Mouse (Mus musculus) forelimb bud, embryonic 11.5 days (tissue): Measurements from ENCODE around the gene Mrps27.
"Not testable (repeated sequence)": the region's sequence is repeated elsewhere in the genome, so short reads cannot be mapped to it uniquely, and the experiment has no call there.

Experiments used
- DNase-seq: peaks from one replicate; pipeline ENCODE4 v3.0.0-alpha.2; 2012; ENCODE audit warnings: low read depth, low spot score

Mrps27 gene

DNA sequence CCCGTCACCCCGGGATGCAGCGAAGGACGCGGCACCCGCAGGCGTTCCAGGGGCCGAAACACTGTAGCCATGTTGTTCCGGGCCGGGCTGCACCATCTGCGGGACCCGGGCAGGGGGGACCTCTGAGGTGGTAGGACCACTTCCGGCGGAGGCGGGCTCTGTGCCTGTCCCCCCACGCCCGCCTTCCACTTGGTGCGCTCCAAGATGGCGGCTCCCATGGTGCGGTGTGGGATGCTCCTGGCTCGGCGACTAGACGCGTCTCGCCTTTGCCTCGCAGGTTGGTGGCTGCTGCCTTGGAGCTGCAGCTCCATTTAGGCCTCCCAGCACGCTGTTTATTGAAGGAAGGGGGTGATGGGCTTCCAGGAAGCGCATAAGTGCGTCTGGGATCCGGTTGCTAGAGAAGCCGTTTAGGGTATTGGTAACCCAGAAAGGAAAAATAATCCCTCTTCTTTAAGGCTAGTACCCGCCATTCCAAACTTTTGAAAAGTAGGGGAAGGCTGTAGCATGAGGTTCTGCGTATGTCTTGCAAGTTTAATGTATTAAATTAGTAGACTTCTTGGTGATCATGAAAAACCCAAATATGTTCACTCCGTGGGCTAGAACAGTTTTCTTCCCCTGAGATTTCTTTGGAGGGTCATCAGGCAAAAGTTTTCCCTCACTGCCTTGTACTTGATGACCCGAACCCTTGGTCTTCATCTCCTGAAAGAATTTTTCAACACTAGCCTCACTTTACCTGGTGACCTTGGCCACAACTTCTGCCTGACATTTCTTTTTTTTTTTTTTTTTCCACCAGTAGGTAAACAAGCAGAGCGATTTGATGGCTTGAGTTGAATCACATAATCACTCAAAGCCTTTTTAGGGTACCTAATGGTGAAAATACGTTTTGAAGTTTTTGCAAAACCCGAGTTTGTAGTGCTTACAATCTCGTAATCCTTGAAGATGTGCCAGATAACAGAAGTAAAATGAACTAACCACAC, at the start of gene Mrps27, which contains the start of gene Ptcd2:
TSS of gene Mrps27 (plus strand) at position 188 of the 977 bp plus-strand sequence.
TSS of gene Ptcd2 (minus strand) at position 107 of the 977 bp plus-strand sequence.
- DNase-seq: peak; percentile 93

DNA sequence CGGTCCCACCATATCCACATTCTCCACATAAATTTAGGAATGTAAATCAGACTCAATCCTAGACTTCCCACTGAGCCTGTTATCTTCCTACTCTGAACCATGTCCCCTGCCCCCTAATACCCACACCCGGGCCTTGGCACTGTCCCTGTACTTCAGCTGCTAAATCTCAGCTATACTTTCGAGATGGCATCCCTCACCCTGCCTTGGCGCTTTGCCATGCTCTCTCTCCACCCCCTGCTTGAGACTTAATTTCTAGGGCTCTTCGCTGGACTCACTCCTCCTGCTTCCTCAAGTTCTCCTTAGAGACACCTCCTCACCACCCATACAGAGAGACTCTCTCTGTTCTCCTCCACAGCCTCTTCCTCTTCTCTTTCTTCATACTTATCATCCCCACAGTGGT, 44.7 kb upstream of the Mrps27 start:
- no peak for DNase-seq

DNA sequence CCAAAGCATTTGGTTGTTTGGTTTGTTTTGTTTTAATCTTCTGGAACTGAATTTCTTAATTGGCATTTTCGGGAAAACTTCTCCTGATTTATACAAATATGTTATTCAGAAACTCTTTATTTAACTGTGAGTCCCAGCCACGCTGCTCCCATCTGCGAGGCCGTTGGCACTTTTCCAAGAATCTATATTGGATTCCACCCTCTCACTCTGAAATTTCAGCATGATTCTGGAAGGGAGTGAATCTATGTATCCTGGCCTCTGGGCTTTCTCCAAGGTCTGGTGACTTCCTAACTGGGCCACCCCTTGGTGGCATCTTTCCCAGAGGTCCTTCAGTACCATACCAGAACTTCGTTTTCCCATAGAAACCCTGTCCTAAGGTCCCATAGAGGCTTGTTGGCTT, 40.7 kb upstream of the Mrps27 start:
- no peak for DNase-seq

DNA sequence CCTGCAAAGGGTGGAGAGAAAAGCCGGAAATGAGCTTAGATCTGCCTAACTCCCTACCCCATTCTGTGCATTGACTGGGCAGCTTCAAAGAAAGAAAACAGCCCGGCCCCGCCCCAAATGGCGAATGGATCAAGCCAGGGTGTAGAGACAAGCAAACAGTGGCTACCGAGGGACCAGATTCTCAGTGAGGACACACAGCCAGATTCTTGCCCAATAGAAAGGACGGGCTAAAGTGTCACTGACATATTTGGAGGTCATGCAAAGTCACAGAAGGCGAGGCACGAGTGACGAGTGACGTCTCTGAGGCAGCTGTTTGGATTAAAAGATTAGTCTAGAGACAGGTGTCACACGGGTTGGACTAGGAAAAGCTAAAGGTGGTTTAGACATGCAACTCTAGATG, 40.2 kb upstream of the Mrps27 start:
- DNase-seq: no peak

DNA sequence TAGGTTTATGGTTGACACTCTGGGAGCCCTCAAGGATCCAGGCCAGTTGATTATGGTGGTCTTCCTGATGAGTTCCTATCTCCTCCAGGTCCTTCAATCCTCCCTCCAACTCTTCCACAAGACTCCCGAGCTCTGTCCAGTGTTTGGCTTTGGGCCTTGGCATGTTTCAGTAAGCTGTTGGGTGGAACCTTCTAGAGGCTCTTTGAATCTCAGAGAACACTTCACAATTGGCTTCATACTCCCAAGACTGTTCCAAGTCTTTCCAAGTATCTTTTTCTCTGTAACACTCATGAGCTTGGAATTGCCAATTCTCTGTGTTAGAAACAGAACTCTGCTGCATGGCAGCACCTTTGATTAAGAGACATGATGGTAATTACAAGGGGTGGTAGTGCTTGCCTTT, 39.4 kb upstream of the Mrps27 start:
- DNase-seq: no peak

DNA sequence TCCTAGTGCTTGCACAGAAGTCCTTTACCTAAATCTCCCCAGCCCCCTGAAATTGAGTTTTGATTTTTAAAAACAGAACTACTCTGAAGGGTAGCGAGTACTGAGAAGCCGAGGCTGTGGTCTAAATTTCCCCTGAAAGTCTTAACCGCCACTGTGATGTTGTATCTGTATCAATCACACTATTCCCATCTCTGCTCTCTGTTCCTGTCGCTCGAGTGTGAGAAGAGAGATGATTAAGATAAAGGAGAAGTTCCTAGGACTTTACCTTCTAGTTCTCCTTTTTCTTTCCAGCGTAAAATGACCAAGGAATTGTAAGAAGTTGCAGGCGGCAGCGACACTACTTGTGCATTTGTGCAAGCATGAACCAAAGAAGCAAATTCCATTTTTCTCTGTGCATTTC, 38.4 kb upstream of the Mrps27 start:
- no peak for DNase-seq

DNA sequence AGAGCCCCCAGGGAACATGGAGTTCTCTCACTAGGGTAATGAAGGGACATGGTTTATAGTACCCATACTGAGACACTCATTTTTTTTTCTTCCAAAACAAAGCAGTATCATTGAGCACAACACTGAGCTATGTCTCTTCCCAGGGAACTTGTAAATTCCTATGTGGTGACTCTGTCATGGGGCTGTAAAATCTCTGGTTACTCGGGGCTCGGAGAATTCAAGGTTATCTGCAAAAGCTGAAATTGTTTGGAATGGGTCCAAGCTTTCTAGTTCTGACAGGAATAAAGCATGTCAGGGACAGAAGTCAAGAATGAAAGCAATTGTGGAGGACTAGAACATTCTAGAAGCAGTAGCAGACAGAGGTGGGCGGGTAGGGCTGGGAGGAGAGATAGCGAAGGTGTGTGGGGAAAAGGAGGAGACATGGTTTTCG, 36.6 kb upstream of the Mrps27 start:
- DNase-seq: no peak

DNA sequence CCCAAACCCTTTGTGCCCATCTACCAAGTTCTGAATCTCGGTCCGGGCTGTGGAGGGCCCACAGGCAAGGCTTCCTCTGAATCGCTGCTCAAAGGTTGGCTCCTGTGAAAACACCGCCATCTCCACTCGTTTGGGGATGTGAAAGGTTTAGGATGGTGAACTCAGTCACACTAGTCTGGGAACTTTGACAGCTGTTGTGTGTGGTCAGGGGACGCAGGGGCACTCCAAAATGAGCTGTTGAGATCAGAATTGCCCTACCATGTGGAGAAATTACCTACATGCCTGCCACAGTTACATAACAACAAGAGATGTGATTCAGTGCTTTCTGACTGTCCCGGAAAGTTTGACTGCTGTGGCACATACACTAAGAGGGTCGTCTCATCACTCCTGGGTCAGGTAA, 36.2 kb upstream of the Mrps27 start:
- no peak for DNase-seq

DNA sequence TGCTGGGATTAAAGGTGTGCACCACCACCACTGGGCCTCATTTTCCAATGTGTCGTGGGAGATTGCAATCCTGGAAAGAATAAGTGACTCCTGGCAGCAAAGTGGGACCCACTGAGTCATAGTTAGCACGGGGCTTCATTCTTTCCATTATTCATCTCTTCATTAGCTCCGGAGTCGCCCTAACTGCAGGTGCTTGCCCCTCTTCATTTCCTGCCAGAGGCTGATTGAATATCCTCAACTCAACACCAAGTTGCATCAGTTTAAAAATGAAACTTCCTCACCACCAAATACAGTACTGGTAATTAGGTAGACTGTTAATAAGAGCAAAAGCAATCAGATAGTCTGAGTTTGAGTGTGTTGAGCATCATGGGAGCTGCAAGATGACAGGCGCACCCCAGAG, 30.5 kb upstream of the Mrps27 start:
- DNase-seq: no peak

DNA sequence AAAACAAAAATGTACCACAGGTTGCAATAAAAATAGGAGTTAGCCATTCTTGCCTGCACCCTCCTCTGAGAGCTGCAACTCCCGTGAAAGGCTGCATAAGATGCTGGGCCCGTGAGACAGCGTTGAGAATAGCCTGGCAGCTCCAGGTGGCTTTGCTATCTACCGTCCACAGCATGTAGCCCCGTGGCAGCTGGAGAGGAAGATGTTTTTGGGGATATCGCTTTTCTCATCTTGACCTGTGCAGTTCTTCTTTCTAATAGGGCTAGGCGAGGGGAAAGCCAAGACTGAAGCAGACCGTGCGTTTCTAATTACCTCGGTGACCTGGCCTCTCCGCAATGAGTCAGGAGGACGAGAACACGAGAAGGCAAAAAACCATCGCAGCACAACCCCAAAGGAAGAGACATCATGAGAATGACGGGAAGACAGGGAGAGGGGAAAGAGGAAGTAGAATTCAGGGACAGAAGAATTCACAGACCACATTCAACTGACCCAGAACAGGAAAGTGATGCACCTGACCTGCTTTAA, 29.9 kb upstream of the Mrps27 start:
- no peak for DNase-seq

DNA sequence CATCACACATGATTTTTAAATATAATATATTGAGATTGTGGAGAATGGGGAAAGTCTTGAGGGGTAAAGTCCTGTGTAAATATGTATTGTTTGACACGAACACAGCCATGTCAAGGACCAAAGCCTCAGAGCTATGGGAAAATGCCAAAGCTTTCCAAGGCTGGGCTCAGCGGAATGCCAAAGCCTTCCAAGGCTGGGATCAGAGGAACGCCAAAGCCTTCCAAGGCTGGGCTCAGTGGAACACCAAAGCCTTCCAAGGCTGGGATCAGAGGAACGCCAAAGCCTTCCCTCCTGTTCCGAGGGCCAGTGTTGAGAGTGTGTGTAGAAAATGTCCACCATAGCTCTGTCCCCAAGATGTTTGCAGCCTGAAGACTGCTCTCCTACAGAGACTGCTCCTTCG, 28.2 kb upstream of the Mrps27 start:
- no peak for DNase-seq

DNA sequence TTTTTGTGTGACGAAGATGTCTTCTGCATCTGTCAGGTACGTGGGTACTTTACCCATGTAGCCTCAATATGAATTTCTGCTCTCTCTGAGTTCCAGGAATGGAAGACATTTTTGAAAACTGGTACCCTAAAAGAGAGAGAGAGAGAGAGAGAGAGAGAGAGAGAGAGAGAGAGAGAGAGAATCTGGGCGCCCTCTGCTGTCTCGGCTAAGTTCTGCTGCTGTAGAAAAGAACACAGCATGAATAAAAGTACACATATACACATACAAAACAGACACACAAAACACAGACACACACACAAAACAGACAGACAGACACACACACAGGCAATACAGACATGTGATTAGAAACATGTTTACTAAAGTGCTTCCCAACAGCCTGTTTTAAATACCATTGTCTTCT, 27.5 kb upstream of the Mrps27 start:
- peak; percentile 13 for DNase-seq

DNA sequence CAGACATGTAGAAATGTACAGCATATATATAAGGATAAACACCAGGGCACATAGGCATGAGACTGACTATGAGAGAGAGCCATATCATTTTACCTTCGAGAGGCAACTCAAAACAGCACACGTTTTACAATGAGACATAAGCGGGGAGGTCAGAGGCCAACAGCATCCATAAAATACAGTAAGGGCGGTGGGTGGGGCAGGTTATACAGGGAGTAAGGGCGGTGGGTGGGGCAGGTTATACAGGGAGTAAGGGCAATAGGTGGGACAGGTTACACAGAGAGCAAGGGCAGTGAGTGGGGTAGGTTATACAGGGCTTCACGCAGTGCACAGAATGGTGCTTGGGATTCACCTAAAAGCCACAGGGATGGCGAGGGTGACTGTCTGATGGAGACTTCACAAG, 24.1 kb upstream of the Mrps27 start:
- no peak for DNase-seq

DNA sequence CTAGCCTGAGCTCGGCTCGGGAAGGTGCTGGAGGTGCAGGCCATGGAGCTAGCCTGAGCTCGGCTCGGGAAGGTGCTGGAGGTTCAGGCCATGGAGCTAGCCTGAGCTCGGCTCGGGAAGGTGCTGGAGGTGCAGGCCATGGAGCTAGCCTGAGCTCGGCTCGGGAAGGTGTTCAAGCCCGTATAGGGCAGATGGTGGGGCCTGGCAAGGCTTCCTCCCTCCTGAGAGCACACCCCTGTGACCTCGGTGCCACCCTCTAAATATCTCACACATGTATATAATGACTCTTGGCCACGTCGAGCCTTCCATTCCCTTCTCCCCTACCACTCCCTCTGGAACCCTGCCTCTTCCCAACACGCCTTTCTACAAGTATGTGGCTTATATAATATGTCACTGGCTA, 21.7 kb upstream of the Mrps27 start:
- DNase-seq: not testable (repeated sequence)

DNA sequence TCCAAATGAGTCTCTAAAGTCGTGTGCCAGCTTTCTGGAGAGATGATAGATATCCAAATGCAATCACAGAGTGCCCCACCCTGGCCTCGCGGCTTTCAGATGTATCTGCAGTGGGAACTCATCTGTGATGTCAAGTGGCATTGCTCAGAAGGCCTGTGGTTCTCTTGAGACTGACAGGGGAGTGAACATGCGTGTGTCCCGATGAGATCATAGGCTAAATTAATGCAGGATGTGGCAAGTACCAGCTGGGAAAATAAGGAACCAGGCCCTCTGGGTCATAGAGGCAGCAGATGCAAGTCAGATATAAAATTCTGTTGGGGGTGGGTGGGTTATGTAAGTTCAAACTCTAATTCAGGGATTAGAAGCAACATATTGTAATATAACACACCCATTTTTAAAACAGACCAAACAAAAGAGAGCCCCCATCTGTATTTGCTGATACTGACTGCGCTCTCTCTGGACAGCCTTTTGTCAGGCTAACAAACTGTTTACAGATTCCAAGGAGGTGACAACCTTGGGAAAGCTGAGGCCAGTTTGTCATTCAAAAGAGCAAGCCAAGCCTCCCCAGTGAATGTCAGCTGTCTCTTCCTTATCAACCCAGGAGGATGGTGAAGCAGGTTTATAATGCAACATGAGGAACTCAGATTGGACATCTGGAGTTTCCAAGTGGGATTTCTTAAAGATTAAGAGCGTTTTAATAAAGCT, 20.8 kb upstream of the Mrps27 start:
- no peak for DNase-seq

DNA sequence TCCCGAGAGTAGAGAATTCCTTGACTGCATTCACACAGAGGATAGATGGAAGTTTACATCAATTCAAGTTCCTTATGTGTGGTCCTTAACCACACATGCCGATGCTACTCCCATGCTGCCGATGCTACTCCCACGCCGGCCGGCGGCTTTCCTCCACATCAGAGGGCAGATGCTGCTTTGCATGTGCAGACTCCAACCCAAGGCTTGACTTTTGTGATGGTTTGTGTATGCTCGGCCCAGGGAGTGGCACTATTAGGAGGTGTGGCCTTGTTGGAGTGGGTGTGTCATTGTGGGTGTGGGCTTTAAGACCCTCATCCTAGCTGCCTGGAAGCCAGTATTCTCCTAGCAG, 20.3 kb upstream of the Mrps27 start:
- not testable (repeated sequence) for DNase-seq

DNA sequence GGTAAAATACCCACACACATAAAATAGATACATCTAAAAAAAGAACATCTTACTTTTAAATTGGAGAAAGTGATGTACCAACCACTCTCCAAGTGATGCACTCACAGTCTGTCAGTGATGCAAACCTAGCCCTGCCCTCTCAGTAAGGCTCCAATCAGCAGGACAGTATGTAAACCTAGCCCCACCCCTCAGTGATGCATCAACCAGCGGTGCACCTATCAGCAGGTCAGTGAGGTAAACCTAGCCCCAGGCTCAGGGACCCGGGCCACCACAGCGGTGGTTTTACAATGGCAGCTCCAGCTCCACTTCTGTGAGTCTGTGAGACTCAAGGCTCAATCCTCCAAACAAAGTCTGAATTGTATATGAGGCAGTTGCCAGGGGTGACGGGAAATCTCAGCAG, 13.3 kb upstream of the Mrps27 start:
- no peak for DNase-seq

DNA sequence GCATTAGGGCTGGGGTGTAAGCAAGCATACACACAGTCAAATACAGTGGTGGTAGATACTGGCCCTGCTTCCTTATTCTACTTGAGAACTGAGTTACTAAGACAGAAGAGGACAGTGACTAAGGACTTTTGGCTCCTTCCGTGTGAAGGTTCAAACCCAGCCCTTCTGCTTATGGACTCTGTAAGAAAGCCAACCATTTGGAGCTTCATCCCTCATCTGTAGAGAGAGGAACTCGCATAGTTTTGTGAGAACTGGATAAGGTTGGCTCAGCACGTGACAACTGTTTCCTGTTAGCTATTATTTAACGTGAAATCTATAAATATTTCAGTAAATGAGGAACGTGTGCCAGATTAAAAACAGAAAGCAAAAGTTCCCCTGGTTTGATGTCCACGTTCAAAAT, 7.1 kb upstream of the Mrps27 start:
- DNase-seq: no peak

DNA sequence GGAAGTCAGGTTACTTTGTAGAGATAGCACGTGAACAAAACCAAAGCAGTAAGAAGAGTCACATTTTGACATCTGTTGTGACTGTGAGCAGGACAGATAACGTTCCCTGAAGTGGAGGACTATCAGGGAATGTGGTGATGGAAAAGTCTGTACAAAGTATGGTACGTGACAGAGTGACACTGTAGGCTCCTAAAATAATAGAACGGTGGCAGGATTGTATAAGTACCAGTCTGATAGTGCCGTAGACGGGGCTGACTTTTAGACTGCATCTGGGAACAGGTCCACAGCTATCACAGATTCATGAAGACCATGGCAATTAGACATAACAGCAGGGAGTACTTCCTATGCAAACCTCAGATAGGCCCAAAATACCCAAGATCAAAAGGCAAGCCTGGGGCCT, 3.1 kb upstream of the Mrps27 start:
- DNase-seq: no peak

DNA sequence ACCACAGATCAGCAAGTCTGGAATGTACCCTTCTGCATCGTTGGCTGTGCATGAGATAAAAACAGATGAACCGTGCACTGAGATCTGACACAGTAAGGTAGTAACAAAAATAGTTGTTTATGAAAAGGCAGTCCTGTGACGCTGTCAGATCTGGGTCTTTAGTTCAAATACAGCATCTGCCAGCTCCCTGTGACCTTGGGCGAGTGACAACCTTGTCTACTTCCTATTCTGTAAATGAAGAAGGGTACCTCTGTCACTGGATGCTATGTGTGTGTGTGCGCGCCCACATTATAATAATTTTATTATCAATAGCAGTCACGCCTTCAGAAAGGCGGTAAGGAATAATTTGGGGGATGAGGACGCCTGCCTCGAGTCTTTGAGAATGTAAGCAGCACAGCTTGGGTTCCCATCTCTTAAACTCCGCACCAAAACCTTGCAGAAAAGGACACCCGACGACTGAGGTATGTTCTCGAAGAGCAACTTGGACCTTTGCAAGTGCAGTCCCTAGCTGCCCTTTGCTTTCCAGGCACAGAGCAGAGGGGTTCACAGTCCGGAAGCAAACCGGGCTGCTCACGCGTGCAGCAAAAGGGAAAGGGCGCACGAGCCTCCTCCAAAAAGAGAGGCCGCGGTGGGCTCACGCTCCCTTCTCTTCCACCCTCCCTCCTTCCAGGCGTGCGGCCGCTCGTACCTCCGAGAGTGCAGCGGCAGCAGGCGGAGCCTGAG, 549 bp upstream of the Mrps27 start:
- no peak for DNase-seq

DNA sequence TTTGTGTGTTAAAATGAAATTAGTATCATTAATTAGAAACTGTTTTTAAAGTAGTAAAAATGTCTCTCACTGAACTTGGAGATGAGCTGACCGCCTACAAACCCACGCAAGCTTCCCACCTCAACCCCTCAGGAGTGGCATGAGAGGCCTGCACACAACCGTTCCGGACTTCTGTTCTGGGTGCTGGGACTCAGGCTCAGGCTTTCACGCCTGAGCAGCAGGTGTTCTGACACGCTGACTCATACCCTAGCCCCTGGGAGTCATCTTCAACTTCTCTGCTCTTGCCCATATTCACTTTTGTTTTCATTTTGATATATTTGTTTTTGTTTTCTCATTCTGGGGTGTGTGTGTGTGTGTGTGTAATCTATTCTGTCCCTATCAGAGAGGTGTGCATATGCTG, 5.4 kb downstream of the Mrps27 start:
- no peak for DNase-seq

DNA sequence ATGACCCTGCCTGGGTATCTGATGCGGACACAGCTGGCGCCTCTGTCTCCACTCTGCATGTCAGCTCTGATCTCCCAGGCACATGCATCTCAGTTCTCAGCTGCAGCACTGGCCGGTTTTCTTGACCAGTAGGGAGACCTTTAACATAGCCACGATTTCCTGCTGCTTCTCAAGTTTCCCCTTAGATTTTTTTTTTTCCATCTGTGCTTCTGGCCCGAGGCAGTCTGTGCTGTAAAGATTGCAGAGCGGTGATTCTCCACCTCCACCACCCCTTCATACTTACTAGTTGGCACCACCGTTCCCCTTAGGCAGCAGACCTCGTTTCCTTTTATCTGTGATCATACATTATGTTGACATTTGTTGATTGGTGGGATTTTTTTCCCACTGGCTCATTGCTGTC, 6.6 kb downstream of the Mrps27 start:
- DNase-seq: no peak
